Mouse (Mus musculus): Measurements from ENCODE around the gene Tatdn3. TPM values are rescaled to one million over a fixed set of nuclear protein-coding genes. Genes with fewer than 3 reads are reported as not detected.
A peak's percentile ranks its signal among the peaks of the same experiment; 100 is the strongest.

The Tatdn3 gene
- total and polyA plus RNA-seq, 3 experiments, result 12.7 to 17.2 (median 12.9) TPM

GRCm38 (mm10) chr1:190998027-190998426, 64.7 kb downstream of the Tatdn3 start:
- DNase-seq (ENCODE audit: extremely low read depth), result no peak
- in situ Hi-C loops (cut with MboI; ENCODE audit: low pct_ligation_motif_present, low pct_unique_long_range_greater_than_20kb, low sequenced_read_pairs), result no loop called here

GRCm38 (mm10) chr1:190996346-190996877, 66.3 kb downstream of the Tatdn3 start:
- Histone ChIP-seq H3K4me2 (ENCODE audit: insufficient read depth, low read depth, poor library complexity, severe bottlenecking) (no peak overlapping the region), H3K27me3 (replicated peaks) (no peaks in the 10 kb centered on the region), H3K27ac (ENCODE audit: insufficient read depth, low read depth) (no peak overlapping the region), H3K9ac (ENCODE audit: insufficient read depth, low read depth) (no peak overlapping the region), H3K36me3 (replicated peaks in 1 of 2; ENCODE audit: control insufficient read depth in 1 of 2, insufficient read depth in 1 of 2, low read length in 1 of 2) (peaks cover 0 to 5% of the 10 kb centered on the region in 2 experiments), H3K79me2 (replicated peaks; ENCODE audit: control insufficient read depth, extremely low read depth, insufficient read depth, poor library complexity, severe bottlenecking) (no peaks in the 10 kb centered on the region), H3K4me3 (replicated peaks in 1 of 3; ENCODE audit: low read depth in 2 of 3, low read length in 2 of 3, poor library complexity in 1 of 3) (no peak overlapping the region), H3K9me3 (replicated peaks; ENCODE audit: low read length) (peaks cover 9% of the 10 kb centered on the region), H3K4me1 (ENCODE audit: control insufficient read depth in 1 of 2, insufficient read depth in 2 of 2) (peaks cover 0 to 5% of the 10 kb centered on the region in 2 experiments; a peak in 1 of 4 replicates)
- in situ Hi-C loops (cut with MboI; ENCODE audit: low pct_ligation_motif_present, low pct_unique_long_range_greater_than_20kb, low sequenced_read_pairs), result no loop called here
- dilution Hi-C loops (cut with MboI; ENCODE audit: extremely low pct_ligation_motif_present, extremely low pct_unique_long_range_greater_than_20kb, low sequenced_read_pairs), result no loop called here
- no peak for DNase-seq (ENCODE audit: extremely low read depth)
- TF ChIP-seq MAZ (IDR thresholded peaks at IDR 0.05; ENCODE audit: low read depth, low read length), result no peak
- TF ChIP-seq POLR2AphosphoS2 (IDR thresholded peaks at IDR 0.05; ENCODE audit: low read depth, low read length), result no peak
- peak; percentile 64 for TF ChIP-seq RAD21 (IDR thresholded peaks at IDR 0.05; ENCODE audit: low read depth, low read length)
- no peak for TF ChIP-seq MAX (IDR thresholded peaks at IDR 0.05; ENCODE audit: low read length)
- peak; percentile 50 for TF ChIP-seq SMC3 (IDR thresholded peaks at IDR 0.05; ENCODE audit: low read depth, low read length)
- no peak for TF ChIP-seq JUND (conservative IDR thresholded peaks at IDR 0.05; ENCODE audit: low read depth, low read length)
- peak in 1 of 2 experiments; percentile 62; a peak in 3 of 4 replicates for TF ChIP-seq CTCF (conservative IDR thresholded peaks at IDR 0.05 in 1 of 2, IDR thresholded peaks at IDR 0.05 in 1 of 2; ENCODE audit: low read depth in 2 of 2, low read length in 2 of 2)

More at GRCm38 (mm10) chr1:190998027-190998426, 64.7 kb downstream of the Tatdn3 start:
- no peak for TF ChIP-seq IRF4 (IDR thresholded peaks at IDR 0.05; ENCODE audit: low read depth, low read length)
- TF ChIP-seq GABPA (IDR thresholded peaks at IDR 0.05; ENCODE audit: insufficient replicate concordance, low read depth, low read length), result no peak
- TF ChIP-seq ZKSCAN1 (IDR thresholded peaks at IDR 0.05; ENCODE audit: borderline replicate concordance, low read depth, low read length), result no peak
- no peak for TF ChIP-seq ELF1 (IDR thresholded peaks at IDR 0.05; ENCODE audit: low read depth, low read length)
- TF ChIP-seq MYC (IDR thresholded peaks at IDR 0.05; ENCODE audit: low read depth, low read length), result no peak
- no peak for TF ChIP-seq PAX5 (IDR thresholded peaks at IDR 0.05; ENCODE audit: low read length)
- no peak for TF ChIP-seq CHD2 (IDR thresholded peaks at IDR 0.05; ENCODE audit: low read length)
- no peak for TF ChIP-seq NELFE (IDR thresholded peaks at IDR 0.05; ENCODE audit: low read depth, low read length)
- no peak for TF ChIP-seq ZC3H11A (IDR thresholded peaks at IDR 0.05; ENCODE audit: low read depth, low read length)
- no peak for TF ChIP-seq TCF12 (IDR thresholded peaks at IDR 0.05; ENCODE audit: low read depth, low read length)
- no peak for TF ChIP-seq JUND (conservative IDR thresholded peaks at IDR 0.05; ENCODE audit: low read depth, low read length)
- Histone ChIP-seq H3K4me1 (ENCODE audit: control insufficient read depth in 1 of 2, insufficient read depth in 2 of 2) (no peaks in the 10 kb centered on the region), H3K4me2 (ENCODE audit: insufficient read depth, low read depth, poor library complexity, severe bottlenecking) (no peak overlapping the region), H3K9ac (ENCODE audit: insufficient read depth, low read depth) (no peak overlapping the region), H3K27me3 (replicated peaks) (no peaks in the 10 kb centered on the region), H3K36me3 (replicated peaks in 1 of 2; ENCODE audit: control insufficient read depth in 1 of 2, insufficient read depth in 1 of 2, low read length in 1 of 2) (peaks cover 0 to 19% of the 10 kb centered on the region in 2 experiments), H3K79me2 (replicated peaks; ENCODE audit: control insufficient read depth, extremely low read depth, insufficient read depth, poor library complexity, severe bottlenecking) (no peaks in the 10 kb centered on the region), H3K4me3 (replicated peaks in 1 of 3; ENCODE audit: low read depth in 2 of 3, low read length in 2 of 3, poor library complexity in 1 of 3) (no peak overlapping the region), H3K27ac (ENCODE audit: insufficient read depth, low read depth) (no peak overlapping the region), H3K9me3 (replicated peaks; ENCODE audit: low read length) (peaks cover 9% of the 10 kb centered on the region)
- dilution Hi-C loops (cut with MboI; ENCODE audit: extremely low pct_ligation_motif_present, extremely low pct_unique_long_range_greater_than_20kb, low sequenced_read_pairs), result no loop called here

Other genes starting within 250 kb of the Tatdn3 start
- gene Rps6kc1, start 151.2 kb downstream of the Tatdn3 start, total RNA-seq (2012; rRNA removed), result 12.5 and 14.0 TPM in 2 replicates
- 7.2 and 7.8 TPM in 2 replicates for gene Rps6kc1, start 151.2 kb downstream of the Tatdn3 start, total RNA-seq (2014; rRNA removed)
- 16.0 and 18.0 TPM in 2 replicates for gene Rps6kc1, start 151.2 kb downstream of the Tatdn3 start, polyA plus RNA-seq (2012; ENCODE audit: insufficient read length, low read depth)
- 24.4 and 25.3 TPM in 2 replicates for gene Angel2, start 137.8 kb downstream of the Tatdn3 start, total RNA-seq (2012; rRNA removed)
- 49.9 and 53.6 TPM in 2 replicates for gene Angel2, start 137.8 kb downstream of the Tatdn3 start, total RNA-seq (2014; rRNA removed)
- 34.2 and 34.8 TPM in 2 replicates for gene Angel2, start 137.8 kb downstream of the Tatdn3 start, polyA plus RNA-seq (2012; ENCODE audit: insufficient read length, low read depth)
- 0.04 and 0.08 TPM in 2 replicates for gene Vash2, start 83.6 kb downstream of the Tatdn3 start, total RNA-seq (2012; rRNA removed)
- 0.05 and 0.17 TPM in 2 replicates for gene Vash2, start 83.6 kb downstream of the Tatdn3 start, total RNA-seq (2014; rRNA removed)
- 0.16 and 0.25 TPM in 2 replicates for gene Vash2, start 83.6 kb downstream of the Tatdn3 start, polyA plus RNA-seq (2012; ENCODE audit: insufficient read length, low read depth)
- 40.0 and 47.9 TPM in 2 replicates for gene Flvcr1, start 36.8 kb downstream of the Tatdn3 start, total RNA-seq (2012; rRNA removed)
- 86.8 and 93.8 TPM in 2 replicates for gene Flvcr1, start 36.8 kb downstream of the Tatdn3 start, total RNA-seq (2014; rRNA removed)
- gene Flvcr1, start 36.8 kb downstream of the Tatdn3 start, polyA plus RNA-seq (2012; ENCODE audit: insufficient read length, low read depth), result 35.9 and 37.5 TPM in 2 replicates
- not detected in 2 replicates for gene Spata45, start 26.3 kb downstream of the Tatdn3 start, total RNA-seq (2012; rRNA removed)
- gene Spata45, start 26.3 kb downstream of the Tatdn3 start, total RNA-seq (2014; rRNA removed), result not detected in 2 replicates
- 0.76 TPM in 1 of 2 replicates, not detected in the other for gene Spata45, start 26.3 kb downstream of the Tatdn3 start, polyA plus RNA-seq (2012; ENCODE audit: insufficient read length, low read depth)
- 17.4 and 17.9 TPM in 2 replicates for gene Nsl1, start 80 bp upstream of the Tatdn3 start, total RNA-seq (2012; rRNA removed)
- 24.9 and 27.1 TPM in 2 replicates for gene Nsl1, start 80 bp upstream of the Tatdn3 start, total RNA-seq (2014; rRNA removed)
- 16.0 and 20.0 TPM in 2 replicates for gene Nsl1, start 80 bp upstream of the Tatdn3 start, polyA plus RNA-seq (2012; ENCODE audit: insufficient read length, low read depth)
- 38.7 and 50.4 TPM in 2 replicates for gene Batf3, start 34.9 kb upstream of the Tatdn3 start, total RNA-seq (2012; rRNA removed)
- gene Batf3, start 34.9 kb upstream of the Tatdn3 start, total RNA-seq (2014; rRNA removed), result 33.0 and 44.7 TPM in 2 replicates
- 42.5 and 48.1 TPM in 2 replicates for gene Batf3, start 34.9 kb upstream of the Tatdn3 start, polyA plus RNA-seq (2012; ENCODE audit: insufficient read length, low read depth)
- gene Fam71a, start 101.9 kb upstream of the Tatdn3 start, total RNA-seq (2012; rRNA removed), result not detected in 2 replicates
- gene Fam71a, start 101.9 kb upstream of the Tatdn3 start, total RNA-seq (2014; rRNA removed), result not detected in 2 replicates
- not detected in 2 replicates for gene Fam71a, start 101.9 kb upstream of the Tatdn3 start, polyA plus RNA-seq (2012; ENCODE audit: insufficient read length, low read depth)
- 13.7 and 32.9 TPM in 2 replicates for gene Atf3, start 155.1 kb upstream of the Tatdn3 start, total RNA-seq (2012; rRNA removed)
- gene Atf3, start 155.1 kb upstream of the Tatdn3 start, total RNA-seq (2014; rRNA removed), result 39.7 and 41.5 TPM in 2 replicates
- 25.1 and 28.9 TPM in 2 replicates for gene Atf3, start 155.1 kb upstream of the Tatdn3 start, polyA plus RNA-seq (2012; ENCODE audit: insufficient read length, low read depth)